In genomic region chr4:151238970-151239684, GRCm38 (mm10) we compare ENCODE assay signal across 19 mouse cellular contexts.
DNase-seq lines count a peak whose midpoint lies in the region; ATAC-seq and TF ChIP-seq lines count a peak whose summit lies in the region.
"Had no signal": no experiment of that assay in that cellular context is flagged by ENCODE, and none has a peak within 500 bp of the region (broad histone marks: within the 10 kb centered on the region; RNA-seq: fewer than 3 reads in every experiment).

No protein-coding gene starts in this region.

- no peak overlapping the region for H3K4me3 ChIP-seq in heart, adult 2 months
- no peak overlapping the region for H3K4me3 ChIP-seq in forebrain, embryonic 15.5 days
- H3K4me3 ChIP-seq: embryonic facial prominence, embryonic 12.5 days; hindbrain, embryonic 12.5 days; kidney, embryonic 15.5 days; liver, embryonic 13.5 days; myocyte; stomach, embryonic 15.5 days had no signal

- no peak overlapping the region for H3K27ac ChIP-seq in heart, adult 2 months
- H3K27ac ChIP-seq in forebrain, embryonic 15.5 days (replicated peaks), result no peak overlapping the region
- H3K27ac ChIP-seq: embryonic facial prominence, embryonic 12.5 days; hindbrain, embryonic 12.5 days; kidney, embryonic 15.5 days; liver, embryonic 13.5 days; macrophage; stomach, embryonic 15.5 days had no signal

- H3K79me2 ChIP-seq in heart, adult 2 months (replicated peaks; ENCODE audit: control insufficient read depth, insufficient read depth, low read length), result no peaks in the 10 kb centered on the region

- no peaks in the 10 kb centered on the region for H3K27me3 ChIP-seq in heart, adult 2 months (ENCODE audit: control insufficient read depth, insufficient read depth, low read length)
- H3K27me3 ChIP-seq in forebrain, embryonic 15.5 days, result no peaks in the 10 kb centered on the region
- H3K27me3 ChIP-seq: liver, embryonic 13.5 days; stomach, embryonic 15.5 days had no signal

- no peak overlapping the region for H3K9ac ChIP-seq in heart, adult 2 months (ENCODE audit: low read depth, low read length)
- H3K9ac ChIP-seq in forebrain, embryonic 15.5 days (replicated peaks), result no peak overlapping the region
- H3K9ac ChIP-seq: embryonic facial prominence, embryonic 12.5 days; hindbrain, embryonic 12.5 days; kidney, embryonic 15.5 days; liver, embryonic 13.5 days; stomach, embryonic 15.5 days had no signal

- no peak overlapping the region for H3K4me2 ChIP-seq in forebrain, embryonic 15.5 days (replicated peaks)
- H3K4me2 ChIP-seq: embryonic facial prominence, embryonic 12.5 days; hindbrain, embryonic 12.5 days; kidney, embryonic 15.5 days; liver, embryonic 13.5 days; stomach, embryonic 15.5 days had no signal

- DNase-seq in heart, adult 2 months, result peak; percentile 25 to 57
- no peak for DNase-seq in heart, postnatal 25 days (ENCODE audit: low spot score)
- DNase-seq in right cerebral cortex, adult 18-20 months, result peak; percentile 31
- no peak for DNase-seq in right cerebral cortex, postnatal 25 days
- peak; percentile 29 to 52 for DNase-seq in heart, adult 9 months (ENCODE audit: low spot score in 2 of 2)
- peak; percentile 40 for DNase-seq in right cerebral cortex, postnatal 14 days
- DNase-seq in spleen, adult 12 weeks (ENCODE audit: low spot score), result no peak
- DNase-seq: adrenal gland, postnatal 10 days; cerebellum, adult 8-10 months; layer of hippocampus, postnatal 36 days; liver, embryonic 13.5 days had no signal

- TF ChIP-seq CTCF in heart, adult 2 months (IDR thresholded peaks at IDR 0.05), result peak; percentile 62

- no peaks in the 10 kb centered on the region for H3K36me3 ChIP-seq in heart, adult 2 months (ENCODE audit: control insufficient read depth, insufficient read depth, low read length)
- no peaks in the 10 kb centered on the region for H3K36me3 ChIP-seq in forebrain, embryonic 15.5 days
- H3K36me3 ChIP-seq: embryonic facial prominence, embryonic 12.5 days; G1E; hindbrain, embryonic 12.5 days; kidney, embryonic 15.5 days; liver, embryonic 13.5 days; stomach, embryonic 15.5 days had no signal

- intact Hi-C loops in heart, adult 2 months (cut with DNase I), result loop anchor here (5.0 kb wide), 1 partner anchor 42 kb away; no protein-coding TSS in a partner anchor
- intact Hi-C loops in heart, postnatal 25 days (cut with DNase I), result no loop called here

- ATAC-seq in forebrain, embryonic 15.5 days (replicated peaks), result no peak

- no peaks in the 10 kb centered on the region for H3K9me3 ChIP-seq in forebrain, embryonic 15.5 days
- H3K9me3 ChIP-seq: hindbrain, embryonic 12.5 days; kidney, embryonic 15.5 days; stomach, embryonic 15.5 days had no signal

- no peak for TF ChIP-seq POLR2A in heart, adult 2 months (IDR thresholded peaks at IDR 0.05; ENCODE audit: insufficient read depth, low read depth, low read length)

- 75% methylated on average over 19 of the region's 19 CpGs for WGBS in heart, adult 2 months
- 81% methylated on average over 19 of the region's 19 CpGs for WGBS in forebrain, embryonic 15.5 days

- no peak for TF ChIP-seq EP300 in heart, adult 2 months (IDR thresholded peaks at IDR 0.05; ENCODE audit: insufficient read depth, low read depth, low read length)

- no peaks in the 10 kb centered on the region for H3K4me1 ChIP-seq in heart, adult 2 months (ENCODE audit: control insufficient read depth, insufficient read depth, low read length)
- H3K4me1 ChIP-seq in forebrain, embryonic 15.5 days, result no peaks in the 10 kb centered on the region
- H3K4me1 ChIP-seq: embryonic facial prominence, embryonic 12.5 days; liver, embryonic 13.5 days; stomach, embryonic 15.5 days had no signal

Comparison
In these comparisons a context has a peak if more than half of its experiments do, and no peak if none do; other contexts are left out.
1. DNase-seq: peak in heart, adult 2 months (2 of 2), right cerebral cortex, adult 18-20 months (single experiment), heart, adult 9 months (2 of 2) and right cerebral cortex, postnatal 14 days (single experiment); none in heart, postnatal 25 days (single experiment), right cerebral cortex, postnatal 25 days (single experiment) and spleen, adult 12 weeks (single experiment).